17 mouse cellular contexts compared by ENCODE assay signal in the genomic region with DNA sequence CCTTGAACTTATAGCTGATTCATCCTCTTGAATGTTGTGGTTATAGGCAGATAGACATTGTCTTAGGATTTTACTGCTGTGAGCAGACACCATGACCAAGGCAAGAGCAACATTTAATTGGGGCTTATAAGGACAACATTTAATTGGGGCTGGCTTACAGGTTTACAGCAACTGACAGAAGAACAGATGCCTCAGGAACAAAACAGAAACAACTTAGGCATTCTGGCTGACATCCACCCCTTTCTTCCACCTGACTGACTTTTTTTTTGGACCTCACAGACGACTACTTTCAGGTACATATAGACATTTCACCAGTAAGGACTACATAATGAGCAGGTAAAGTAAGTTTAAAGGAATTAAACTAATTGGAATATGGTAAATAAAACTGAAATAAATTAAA.
"Had no signal": no experiment of that assay in that cellular context is flagged by ENCODE, and none has a peak within 500 bp of the region (broad histone marks: within the 10 kb centered on the region; RNA-seq: fewer than 3 reads in every experiment).

No protein-coding gene starts in this region.

- H3K27me3 ChIP-seq: limb, embryonic 12.5 days; liver, embryonic 13.5 days; lung, embryonic 15.5 days; megakaryocyte, embryonic 14.5 days; midbrain, embryonic 15.5 days; neural tube, embryonic 12.5 days; stomach, embryonic 15.5 days had no signal

- DNase-seq: kidney, postnatal 36 days; layer of hippocampus, adult 9-11 months; layer of hippocampus, postnatal 36 days; liver; liver, embryonic 13.5 days; liver, postnatal 0 days; lung, postnatal 14 days; right cerebral cortex, postnatal 14 days; thymus, postnatal 36 days had no signal

- H3K4me3 ChIP-seq: limb, embryonic 12.5 days; liver, embryonic 13.5 days; lung, embryonic 15.5 days; megakaryocyte, embryonic 14.5 days; midbrain, embryonic 15.5 days; neural tube, embryonic 12.5 days; stomach, embryonic 15.5 days had no signal

- H3K27ac ChIP-seq: kidney, postnatal 0 days; limb, embryonic 12.5 days; liver, embryonic 13.5 days; lung, embryonic 15.5 days; macrophage; midbrain, embryonic 15.5 days; neural tube, embryonic 12.5 days; stomach, embryonic 15.5 days had no signal

- H3K4me1 ChIP-seq: limb, embryonic 12.5 days; liver, embryonic 13.5 days; stomach, embryonic 15.5 days had no signal
